Mouse (Mus musculus) adrenal gland, adult (tissue): Measurements from ENCODE around the gene Blzf1.

Experiments
- DNase-seq, 2 experiments: peaks; one replicate each; pipeline ENCODE4 v3.0.0; 2022 to 2023; ENCODE audit warnings: low spot score in 1 of 2; ENCODE audit not compliant: inconsistent age in 2 of 2

Gene Blzf1

DNA sequence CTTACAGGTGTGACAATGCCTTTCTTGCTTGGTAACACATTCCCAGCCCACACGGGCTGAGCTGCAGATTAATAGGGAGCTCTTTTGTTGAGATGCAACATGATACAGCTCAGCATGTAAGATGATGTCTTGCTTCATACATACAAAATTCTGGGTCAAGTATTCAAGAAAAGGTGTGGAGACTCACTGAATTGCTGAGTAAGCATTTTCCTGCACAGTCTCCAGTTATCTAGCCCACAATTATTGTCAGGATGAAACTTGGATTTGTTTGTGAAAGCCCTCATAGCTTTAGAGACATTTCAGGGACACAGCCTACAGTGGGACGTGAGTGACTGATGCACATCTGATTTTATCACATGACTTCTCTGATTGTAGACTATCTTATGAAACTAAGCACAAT, 65.8 kb downstream of the Blzf1 start:
- DNase-seq: no peak
